Mouse (Mus musculus): ENCODE measurements at regions not wholly inside any gene's neighbourhood (a gene's known extent, or its start where the extent isn't known, plus 50 kb on each side); places are given as distances from the start of the nearest gene placed in this dataset.

DNA sequence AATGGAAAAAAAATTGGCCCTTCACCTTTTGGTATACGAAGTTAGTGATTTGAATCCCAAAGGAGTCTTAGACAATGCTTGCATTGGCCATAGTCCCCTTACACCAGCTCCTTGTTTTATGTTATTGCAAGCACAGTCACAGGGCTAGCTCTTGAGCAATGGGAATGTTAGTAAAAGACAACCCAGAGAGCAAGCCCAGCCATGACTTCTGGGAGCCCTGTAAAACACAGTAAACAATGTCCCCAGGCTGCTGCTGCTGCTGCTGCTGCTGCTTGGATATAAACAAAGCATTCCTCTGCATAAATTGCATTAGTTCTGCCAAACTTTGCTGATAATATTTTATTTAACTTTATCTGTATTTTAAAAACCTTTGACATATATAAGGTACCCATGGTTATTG lies 334.0 kb downstream of the Med10 start:
- DNase-seq: no peak

DNA sequence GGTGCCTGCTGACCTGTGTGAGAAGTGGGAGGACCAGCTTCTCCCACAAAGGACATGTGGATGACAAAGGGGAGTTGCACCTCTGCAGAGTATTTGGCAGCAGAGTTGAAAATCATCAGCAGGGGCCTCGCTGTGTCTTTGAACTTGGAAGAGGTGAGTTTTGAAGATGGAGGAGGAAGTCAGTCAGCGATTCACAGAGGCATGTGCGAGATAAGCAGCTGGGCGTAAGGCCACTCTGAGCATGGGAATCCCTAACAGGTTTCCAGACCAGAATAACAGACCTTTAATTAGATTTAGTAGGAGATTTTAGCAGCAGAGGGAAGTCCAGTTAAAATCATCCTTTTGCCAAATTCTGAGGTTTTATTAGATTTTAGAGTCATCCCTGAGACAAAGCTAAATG lies 342.3 kb downstream of the Med10 start:
- no peak for DNase-seq

DNA sequence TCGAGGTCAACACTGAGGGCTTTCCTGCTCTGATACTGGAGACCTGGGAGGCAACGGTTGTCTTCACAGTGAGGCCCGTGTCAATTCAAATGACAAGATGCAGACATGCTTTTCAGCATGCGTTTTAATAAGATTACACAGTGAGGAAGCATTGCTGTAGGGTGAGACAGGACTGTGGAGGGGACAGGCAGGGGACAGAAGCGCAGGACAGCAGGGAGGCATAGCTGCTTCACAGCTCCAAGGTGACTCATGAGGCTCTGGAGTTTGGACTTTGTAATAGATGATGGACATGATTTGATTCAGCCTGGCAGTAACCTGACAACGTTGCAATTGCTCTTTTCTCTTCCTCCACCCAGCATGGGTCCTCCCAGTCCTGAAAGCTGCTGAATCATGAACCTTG lies 343.3 kb downstream of the Med10 start:
- no peak for DNase-seq

DNA sequence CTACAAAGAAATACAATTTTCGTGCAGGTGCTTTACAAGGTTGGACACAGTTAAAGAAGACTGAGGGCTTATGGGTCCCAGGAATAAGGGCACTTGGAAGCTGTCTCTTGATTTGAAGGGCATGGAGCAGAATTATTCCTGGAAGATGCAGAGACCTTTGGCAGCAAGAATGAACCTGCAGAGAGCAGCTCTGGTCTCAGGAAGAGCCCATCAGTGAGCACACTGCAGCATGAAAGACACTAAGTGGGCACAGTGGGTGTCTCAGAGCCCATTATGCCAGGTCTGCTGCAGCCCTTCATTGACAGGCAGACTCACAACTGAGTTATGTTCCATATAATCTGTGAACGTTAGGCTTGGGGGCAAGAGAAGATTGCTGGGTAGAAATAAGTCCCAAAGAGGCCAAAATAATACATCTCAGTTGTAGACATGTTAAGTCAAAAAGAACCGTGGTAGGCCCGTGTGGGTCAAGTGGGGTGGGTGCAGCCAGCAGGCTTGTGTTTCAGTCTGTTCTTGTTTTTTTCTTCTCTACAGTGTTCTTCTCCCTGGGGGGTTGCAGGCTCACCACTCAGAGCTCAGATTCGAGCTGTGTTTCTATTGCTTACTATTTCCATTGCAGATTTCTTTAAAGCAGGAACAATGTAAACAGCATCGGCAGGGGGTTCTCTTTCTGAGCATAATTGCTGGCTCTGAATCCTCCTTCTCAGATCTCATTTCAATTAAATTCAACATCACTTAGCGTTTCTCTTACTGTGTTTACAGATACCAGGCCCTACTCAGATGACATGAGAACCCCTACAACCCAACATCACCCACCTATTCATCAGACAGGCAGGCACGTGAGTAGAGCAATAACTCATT lies 347.1 kb downstream of the Med10 start:
- no peak for DNase-seq

DNA sequence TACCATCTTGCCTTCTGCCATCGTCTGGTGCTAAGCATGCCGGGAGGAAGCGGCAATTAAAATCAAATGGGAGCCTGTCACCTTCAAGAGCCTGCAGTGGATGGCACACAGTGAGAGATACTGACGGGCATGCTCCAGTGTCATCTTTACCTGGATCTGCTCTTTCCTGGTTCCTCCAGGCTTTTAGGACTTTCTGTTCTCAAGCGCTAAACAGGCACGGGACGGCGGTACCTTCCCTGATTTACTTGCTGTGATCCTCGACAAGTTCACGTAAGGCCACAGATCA lies 347.6 kb downstream of the Med10 start:
- DNase-seq: no peak

DNA sequence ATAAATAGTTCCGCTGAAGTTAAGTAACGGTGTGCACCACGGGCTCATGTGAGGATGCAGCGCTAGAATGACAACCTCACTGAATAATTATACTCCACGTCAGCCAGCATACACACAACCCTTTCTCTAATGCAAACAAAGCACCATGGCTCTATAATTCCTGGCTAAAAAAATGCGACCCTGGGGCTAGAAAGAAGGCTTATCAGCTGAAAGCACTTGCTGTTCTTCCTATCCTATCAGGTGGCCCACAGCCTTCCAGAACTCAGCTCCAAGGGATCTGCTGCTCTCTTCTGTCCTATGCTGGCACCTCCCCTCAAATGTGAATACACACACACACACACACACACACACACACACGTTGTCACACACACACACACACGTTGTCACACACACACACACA lies 350.9 kb downstream of the Med10 start:
- DNase-seq: no peak

DNA sequence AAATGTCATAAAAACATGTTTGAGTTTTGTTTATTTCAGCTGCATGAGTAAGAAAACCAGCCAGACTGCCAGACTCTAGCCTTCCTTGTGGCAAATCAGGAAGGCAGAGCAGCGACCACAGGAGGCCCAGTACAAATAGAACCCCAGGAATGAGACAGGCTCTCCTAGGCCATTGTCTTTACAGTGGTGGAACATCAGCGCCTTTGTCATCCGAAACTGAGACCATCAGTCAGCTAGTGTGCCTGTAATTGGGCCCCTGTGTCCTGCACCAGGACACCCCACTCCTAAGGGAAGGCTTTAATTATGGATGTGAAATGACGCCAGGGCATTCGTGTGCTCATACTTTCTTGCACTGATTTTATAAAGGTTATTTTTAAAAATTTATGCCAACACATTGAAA lies 353.4 kb downstream of the Med10 start:
- no peak for DNase-seq

DNA sequence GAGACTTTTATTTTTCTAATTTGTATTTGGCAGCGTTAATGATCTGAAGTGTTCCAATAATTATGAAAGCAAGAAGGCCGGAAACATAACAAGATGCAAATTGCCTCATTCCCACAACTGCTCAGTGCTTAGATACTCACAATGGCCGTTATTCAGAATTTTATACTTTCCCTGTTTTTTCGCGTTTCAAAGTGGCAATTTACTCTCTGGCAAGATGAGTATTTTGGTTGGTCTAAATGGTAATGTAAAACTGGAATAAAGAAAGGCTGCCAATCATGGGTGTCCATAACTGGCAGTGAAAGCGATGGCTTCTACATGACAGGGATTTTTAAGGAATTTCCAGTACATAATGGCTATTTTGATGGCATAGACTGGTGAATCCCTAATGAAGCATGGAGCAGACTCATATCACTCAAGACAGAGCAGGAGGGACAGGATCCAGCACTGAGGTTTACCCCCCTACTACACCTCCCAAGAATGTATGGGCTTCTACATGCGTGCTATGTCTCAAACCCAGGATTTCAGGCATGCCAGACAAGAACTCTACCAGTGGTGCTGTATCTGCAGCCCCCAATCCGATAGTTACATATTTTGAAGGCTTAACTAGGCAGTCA lies 354.9 kb downstream of the Med10 start:
- no peak for DNase-seq

DNA sequence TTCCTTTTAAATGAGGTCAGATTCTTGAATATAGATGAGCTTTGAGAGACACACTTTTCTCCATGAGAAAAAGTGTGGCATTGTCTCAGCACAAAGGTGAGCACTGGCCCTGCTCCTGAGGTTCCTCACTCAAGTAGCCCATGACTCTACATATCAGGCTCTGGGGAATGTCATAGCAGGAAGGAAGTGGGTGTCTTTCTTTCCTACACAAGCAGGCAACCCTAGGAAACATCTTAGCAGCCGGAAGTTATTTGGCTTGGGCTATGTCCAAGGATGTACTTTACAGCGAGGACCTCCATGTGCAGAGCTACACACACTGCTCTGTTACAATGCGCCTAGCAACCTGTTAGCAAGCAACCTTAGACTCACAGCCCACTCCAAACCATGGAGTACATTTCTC lies 356.9 kb downstream of the Med10 start:
- no peak for DNase-seq

DNA sequence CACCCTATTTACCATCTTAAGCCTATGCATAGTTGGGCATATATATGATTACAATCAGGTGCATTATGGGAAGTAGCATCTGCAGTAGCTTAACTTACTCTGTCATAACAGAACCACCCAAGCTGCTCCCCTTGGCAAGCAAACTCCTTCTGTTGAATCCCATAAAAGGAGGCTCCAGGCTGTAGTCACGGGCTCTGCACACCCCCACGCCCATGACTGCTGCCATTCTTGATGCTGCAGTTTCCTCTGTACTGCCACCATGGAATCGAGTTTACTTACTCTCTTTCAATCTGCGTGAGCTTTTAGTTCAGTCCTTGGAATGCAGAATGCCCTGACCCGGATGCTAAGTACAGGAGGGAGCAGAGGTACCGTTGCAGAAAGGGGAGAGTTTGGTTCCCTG lies 357.4 kb downstream of the Med10 start:
- DNase-seq: no peak

DNA sequence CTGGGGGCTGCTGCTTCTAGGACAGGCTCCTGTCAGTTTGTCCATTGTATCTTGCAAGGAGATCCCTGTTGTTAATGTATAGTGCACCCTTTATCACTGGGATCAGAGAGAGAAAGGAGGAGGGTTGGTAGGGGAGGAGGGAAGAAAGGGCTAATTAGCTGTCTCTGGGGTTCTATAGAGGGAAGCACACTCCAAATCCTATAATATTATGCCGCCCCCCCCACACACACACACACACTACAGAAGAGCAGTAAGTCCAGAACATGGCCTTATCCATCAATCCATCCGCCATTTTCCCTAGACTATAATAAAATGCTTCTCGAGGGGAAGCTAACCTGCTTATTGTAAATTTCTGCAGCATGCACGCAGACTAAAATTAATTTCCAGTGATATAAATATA lies 359.9 kb downstream of the Med10 start:
- DNase-seq: no peak

DNA sequence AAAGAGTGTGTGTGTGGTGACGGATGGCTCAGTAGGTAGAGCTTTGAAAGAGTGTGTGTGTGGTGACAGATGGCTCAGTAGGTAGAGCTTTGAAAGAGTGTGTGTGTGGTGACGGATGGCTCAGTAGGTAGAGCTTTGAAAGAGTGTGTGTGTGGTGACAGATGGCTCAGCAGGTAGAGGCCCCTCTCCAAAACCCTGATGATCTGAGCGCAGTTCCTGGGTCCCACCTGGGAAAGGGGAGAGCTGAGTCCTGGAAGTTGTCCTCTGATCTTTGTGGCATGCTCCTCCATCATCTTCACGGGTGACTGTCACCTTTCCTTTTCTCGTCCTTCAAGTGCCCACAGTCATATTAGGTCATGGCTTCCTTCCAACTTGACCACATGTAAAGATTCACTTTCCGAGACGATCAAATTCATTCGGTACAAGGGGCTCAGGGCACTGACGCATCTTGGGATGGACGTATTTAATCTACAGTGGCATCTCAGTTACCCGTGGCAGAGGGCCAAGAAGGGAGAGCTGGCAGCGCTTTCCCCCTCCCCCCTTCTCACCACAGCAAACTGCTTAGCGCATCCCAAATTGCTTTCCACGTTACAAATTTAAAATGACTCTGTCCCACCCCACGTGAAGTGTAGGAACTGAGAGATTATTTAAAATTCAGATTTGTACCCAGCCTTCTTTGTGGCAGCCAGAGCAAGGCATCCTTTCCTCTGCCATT lies 363.5 kb downstream of the Med10 start:
- no peak for DNase-seq

DNA sequence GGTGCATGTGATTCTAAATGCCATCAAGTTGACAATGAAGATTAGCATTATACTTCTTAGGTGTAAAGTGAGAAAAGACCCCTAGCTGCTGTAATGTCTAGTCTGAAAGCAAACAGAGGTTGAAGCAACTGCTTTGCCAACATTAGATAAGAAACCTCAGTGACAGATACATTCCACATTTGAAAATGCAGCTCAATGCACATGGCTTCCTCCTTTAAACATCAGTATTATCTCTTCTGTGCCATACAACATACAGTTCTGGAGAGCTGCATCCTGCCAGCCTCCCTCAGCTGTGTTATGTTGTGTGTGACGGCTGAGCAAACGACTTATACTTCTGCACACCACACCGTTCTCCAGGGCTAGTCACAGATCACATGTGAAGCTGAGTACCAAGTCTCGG lies 365.6 kb downstream of the Med10 start:
- no peak for DNase-seq

DNA sequence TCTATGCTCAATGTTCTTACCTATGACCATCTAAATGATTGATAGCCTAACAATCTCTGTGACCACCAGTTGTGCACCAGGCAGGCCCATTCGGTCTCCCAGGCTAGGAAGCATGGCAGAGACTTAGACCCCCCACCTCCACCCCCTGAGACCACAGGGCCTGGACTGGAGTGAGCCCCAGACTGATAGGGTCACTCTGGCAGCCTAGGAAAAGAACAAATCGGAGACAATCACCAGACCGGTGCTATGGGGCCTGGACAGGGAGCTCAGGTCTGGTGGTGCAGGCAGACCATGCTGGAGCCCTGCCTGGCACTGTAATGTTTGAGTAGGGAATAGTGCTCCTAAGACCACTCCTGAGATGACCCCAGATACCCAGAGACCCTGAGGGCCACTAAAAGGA lies 366.7 kb downstream of the Med10 start:
- DNase-seq: no peak

DNA sequence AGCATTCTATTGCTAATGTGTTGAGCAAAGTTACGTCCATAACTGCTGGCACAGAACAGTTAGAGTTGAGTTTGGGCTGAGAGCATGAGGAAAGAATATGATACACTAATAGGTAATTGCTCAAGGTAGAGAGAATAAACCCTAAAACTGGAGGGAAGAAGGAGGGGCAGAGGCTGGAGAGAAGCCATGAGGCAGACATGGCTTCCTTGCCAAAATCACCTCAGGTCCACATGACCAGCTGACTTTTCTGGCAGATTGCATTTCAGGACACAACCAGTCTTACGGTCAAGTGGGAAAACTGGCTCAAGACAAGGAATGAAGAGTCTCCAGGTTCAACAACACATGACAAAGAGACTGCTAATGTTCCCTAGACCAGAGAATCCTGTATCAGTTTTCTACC lies 374.9 kb downstream of the Med10 start:
- no peak for DNase-seq

DNA sequence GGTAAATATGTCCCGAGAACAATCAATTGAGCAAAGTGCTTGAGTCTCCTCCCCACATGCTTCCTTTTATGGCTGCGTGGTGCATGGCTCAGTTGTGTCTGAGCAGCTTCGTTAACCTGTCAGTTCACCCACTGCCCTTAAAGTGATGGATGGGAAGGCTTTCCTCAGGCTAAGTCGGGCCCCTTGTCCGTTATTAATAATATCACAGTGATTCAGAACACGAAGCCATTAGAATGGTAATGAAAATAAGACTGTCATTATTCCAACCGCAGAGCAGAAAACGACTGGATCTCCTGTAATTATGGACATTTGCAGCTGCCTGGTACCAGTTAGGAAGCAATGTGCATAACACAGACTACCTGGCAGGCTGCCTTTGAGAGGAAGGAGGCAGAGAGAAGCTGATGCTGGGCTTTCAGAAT lies 375.9 kb downstream of the Med10 start:
- DNase-seq: no peak

DNA sequence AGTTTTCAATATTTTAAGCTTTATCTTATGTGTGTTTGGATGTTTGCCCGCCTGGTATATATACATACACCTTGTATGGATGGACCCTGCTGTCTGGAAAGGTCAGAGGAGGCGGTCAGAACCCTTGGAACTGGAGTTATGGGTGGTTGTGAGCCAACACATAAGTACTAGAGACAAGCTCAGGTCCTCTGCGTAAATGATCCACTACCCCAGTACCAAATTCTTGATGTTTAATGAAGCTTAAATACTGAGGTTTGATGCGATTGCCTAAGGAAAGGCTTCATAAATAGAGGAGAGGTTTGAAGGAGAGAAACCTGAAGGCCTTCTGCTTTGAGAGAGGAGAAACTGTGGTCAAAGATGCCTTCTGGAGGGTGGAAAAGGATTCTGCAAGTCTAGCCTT lies 388.8 kb downstream of the Med10 start:
- no peak for DNase-seq

DNA sequence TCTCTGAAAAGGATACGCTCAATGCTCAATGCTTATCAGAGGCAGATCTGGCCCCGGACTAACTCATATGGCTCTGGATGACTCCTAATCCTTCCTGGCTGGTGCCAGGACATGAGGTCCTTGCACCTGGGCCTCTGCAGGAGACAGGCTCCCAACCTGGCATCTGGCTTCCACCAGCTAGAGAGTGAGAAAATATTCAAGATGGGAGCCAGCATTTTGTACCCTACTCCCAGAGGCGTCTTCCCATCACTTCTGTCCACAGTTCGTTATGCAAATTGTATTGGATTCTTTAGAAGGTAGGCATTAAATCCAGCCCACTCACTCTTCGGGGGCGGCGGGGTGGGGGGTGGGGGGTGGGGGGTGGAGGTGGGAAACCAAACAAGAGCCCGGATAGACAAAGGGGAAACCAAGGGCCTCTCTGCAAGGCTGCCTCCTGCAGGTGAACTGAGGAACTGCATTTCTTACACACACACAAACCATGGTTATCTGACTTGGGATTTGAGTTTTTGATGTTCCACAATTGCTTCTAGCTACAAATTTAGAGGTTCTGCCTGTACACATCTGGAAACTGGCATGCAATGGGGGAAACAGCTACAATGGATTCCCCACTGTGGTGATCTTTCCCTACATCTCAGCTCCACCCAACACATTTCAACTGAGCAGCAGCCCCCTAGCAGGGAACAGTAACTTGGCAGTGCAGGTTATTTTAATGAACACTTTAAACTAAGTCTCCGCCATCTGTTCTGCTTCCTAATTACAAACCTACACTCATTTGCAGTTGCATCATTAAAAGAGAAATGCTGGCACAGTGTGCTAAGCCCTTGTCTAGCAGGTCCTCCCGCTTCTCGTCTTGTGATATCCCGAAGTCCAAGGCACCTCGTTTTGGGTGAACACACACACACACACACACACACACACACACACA lies 390.2 kb downstream of the Med10 start:
- no peak for DNase-seq

DNA sequence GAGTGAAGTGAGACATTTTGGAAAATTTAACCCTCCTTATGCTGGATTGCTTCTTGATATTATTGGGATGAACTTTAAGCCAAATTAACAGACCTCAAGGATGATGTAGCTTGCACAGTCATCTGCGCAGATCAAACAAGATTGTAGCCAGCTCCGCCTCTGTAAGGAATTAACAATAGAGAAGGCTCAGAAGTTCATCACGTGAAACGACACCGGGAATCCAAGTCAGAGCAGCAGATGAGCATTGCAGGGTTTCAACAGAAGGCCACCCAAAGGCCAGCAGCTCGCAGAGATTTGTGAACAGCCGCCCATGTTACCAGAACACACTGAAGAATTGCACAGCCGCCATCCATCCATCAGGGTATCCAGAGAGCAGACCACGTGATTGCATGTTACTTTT lies 391.1 kb downstream of the Med10 start:
- no peak for DNase-seq

DNA sequence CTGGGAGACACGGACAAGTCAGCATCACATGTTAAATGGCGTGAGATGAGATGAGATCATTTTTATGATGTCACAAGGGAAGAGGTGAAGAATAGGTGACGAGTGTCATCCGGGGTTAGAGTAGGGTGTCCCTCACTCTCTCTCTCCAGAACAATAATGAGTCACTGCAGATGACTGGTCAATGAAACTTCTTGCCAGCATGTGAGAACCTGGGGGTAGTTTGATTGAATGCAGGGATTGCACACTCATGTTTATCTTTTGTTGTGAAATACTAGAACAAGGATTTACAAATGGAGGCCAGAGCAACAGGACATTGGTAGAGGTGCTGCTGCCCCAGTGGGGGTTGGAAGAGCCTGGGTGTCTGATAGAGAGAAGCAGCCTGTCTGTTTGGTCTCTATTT lies 393.7 kb downstream of the Med10 start:
- DNase-seq: no peak

DNA sequence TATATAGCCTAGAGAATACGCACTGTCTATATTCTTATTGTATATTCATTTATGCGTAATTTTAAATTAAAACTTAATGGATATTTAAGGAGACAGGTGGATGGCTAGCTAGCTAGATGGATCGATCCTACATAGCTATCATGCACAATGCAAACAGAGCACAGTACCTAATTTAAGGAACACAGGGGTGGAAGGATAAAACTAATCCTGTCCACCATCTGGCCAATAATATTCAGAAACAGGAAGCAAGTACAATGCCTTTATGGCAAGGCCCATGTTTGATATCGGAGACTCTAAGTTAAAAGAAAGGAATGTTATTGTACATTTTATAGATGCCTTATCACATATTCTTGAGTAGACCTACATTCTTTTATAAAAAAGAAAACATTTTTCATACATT lies 396.4 kb downstream of the Med10 start:
- no peak for DNase-seq

DNA sequence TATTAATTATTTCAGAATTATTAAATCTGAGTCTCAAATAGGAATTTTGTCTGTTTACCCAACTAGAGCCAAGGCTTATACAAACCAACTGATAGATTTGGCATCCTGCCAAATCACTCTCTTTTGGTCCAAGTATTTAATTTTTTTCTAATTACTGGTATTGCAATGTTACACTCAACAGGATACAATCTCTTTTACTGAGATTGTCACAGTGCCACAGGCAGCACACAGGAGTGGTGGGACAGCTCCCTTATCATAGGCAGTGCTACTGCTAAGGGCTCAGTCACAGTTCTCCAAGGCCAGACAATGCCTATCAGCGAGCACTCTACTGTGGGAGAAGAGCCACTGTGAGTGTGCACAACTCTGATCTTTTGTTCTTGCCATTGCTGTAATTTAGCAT lies 396.9 kb downstream of the Med10 start:
- DNase-seq: no peak

DNA sequence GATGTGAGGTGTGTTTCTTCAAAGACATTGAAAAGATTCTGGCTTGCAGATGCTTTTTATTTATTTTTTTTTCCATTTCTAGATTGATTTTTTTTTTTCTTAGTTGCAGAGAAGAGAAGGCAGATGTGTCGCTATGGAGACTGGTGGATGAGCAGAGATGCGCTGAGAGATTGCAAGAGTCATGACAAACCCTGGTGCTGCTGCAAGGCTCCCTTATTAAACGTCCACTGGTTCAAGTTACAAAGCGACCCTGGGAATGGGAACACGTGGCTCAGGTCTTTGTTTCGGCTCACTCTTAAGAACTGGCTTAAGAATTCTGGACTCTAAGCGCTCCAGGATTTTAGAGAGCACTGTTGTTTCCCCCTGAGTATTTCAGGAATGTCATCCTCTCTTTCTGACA lies 403.1 kb downstream of the Med10 start:
- DNase-seq: no peak
